Mouse (Mus musculus): ENCODE measurements around the gene Gm5108. TPM values are rescaled to one million over a fixed set of nuclear protein-coding genes. Genes with fewer than 3 reads are reported as not detected.

Gm5108 gene
- total RNA-seq (2014; rRNA removed; ENCODE audit: low replicate concordance) (not detected in 2 replicates), polyA plus RNA-seq (2015; fragmentation: Nextera tagmentation; extraction: Ambion mirVana) (not detected in 2 replicates)

- no peak for DNase-seq (ENCODE audit: low spot score)
- no peak for TF ChIP-seq CTCF (IDR thresholded peaks at IDR 0.05; ENCODE audit: low read depth)
- no peak for TF ChIP-seq EP300 (IDR thresholded peaks at IDR 0.05; ENCODE audit: low read depth)
- Histone ChIP-seq H3K4me3 (ENCODE audit: low read depth, low read length) (no peak within 1 kb of the TSS), H3K27me3 (ENCODE audit: control insufficient read depth, insufficient read depth, low read length) (no peaks in the 10 kb centered on the region), H3K9me3 (replicated peaks; ENCODE audit: control insufficient read depth, low read length) (no peaks in the 10 kb centered on the region), H3K27ac (ENCODE audit: low read depth) (no peak within 1 kb of the TSS), H3K4me2 (ENCODE audit: low read depth, low read length) (no peak within 1 kb of the TSS), H3K9ac (replicated peaks; ENCODE audit: low read depth, low read length) (no peak within 1 kb of the TSS), H3K36me3 (replicated peaks; ENCODE audit: control insufficient read depth, insufficient read depth, low read length) (no peaks in the 10 kb centered on the region), H3K4me1 (ENCODE audit: control insufficient read depth, insufficient read depth) (no peaks in the 10 kb centered on the region)
- ATAC-seq (ENCODE audit: insufficient read depth, low read depth): no peak
- WGBS: 80% methylated on average over 2 of the region's 2 CpGs
These were observed at the start of gene Gm5108 for GRCm38 (mm10) chr5:67941369-67941768. Gm5108 (plus strand) TSS chr5:67941669.

GRCm38 (mm10) chr5:67898921-67899320, 42.5 kb upstream of the Gm5108 start:
- no peak for DNase-seq (ENCODE audit: low spot score)
- 78% methylated on average over 1 of the region's 1 CpGs for WGBS
- H3K4me3 ChIP-seq (ENCODE audit: low read depth, low read length): no peak overlapping the region

DNA sequence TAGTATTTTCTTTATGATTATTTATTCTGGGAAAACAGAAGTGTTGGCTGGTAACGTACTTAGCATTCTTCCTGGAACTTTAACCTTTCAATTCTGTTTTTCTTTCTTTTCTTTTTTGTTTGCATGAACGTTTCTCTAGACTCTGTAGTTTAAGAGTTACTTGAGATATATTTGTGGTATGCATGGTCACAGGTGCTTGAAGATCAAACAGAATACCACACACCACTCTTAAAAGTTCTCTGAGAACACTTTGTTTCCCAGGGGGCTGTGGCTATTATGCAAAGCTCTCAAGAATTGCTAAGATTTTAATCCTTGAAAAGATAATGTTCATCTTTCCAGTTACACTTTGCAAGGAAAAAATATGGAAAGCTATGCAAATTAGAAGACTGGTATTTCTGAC, 36.9 kb upstream of the Gm5108 start:
- Histone ChIP-seq H3K4me2 (ENCODE audit: low read depth, low read length) (no peak overlapping the region), H3K9me3 (replicated peaks; ENCODE audit: control insufficient read depth, low read length) (no peaks in the 10 kb centered on the region), H3K9ac (replicated peaks; ENCODE audit: low read depth, low read length) (no peak overlapping the region), H3K4me3 (ENCODE audit: low read depth, low read length) (no peak overlapping the region), H3K27me3 (ENCODE audit: control insufficient read depth, insufficient read depth, low read length) (no peaks in the 10 kb centered on the region), H3K27ac (ENCODE audit: low read depth) (no peak overlapping the region), H3K36me3 (replicated peaks; ENCODE audit: control insufficient read depth, insufficient read depth, low read length) (no peaks in the 10 kb centered on the region), H3K4me1 (ENCODE audit: control insufficient read depth, insufficient read depth) (no peaks in the 10 kb centered on the region)
- ATAC-seq (ENCODE audit: insufficient read depth, low read depth) (no peak), DNase-seq (ENCODE audit: low spot score) (no peak)
- WGBS: 46% methylated on average over 2 of the region's 2 CpGs
- TF ChIP-seq EP300 (IDR thresholded peaks at IDR 0.05; ENCODE audit: low read depth) (no peak), CTCF (IDR thresholded peaks at IDR 0.05; ENCODE audit: low read depth) (no peak)

More at GRCm38 (mm10) chr5:67898921-67899320, 42.5 kb upstream of the Gm5108 start:
- Histone ChIP-seq H3K36me3 (replicated peaks; ENCODE audit: control insufficient read depth, insufficient read depth, low read length) (no peaks in the 10 kb centered on the region), H3K27me3 (ENCODE audit: control insufficient read depth, insufficient read depth, low read length) (no peaks in the 10 kb centered on the region), H3K27ac (ENCODE audit: low read depth) (no peak overlapping the region), H3K4me2 (ENCODE audit: low read depth, low read length) (no peak overlapping the region), H3K9ac (replicated peaks; ENCODE audit: low read depth, low read length) (no peak overlapping the region), H3K4me1 (ENCODE audit: control insufficient read depth, insufficient read depth) (no peaks in the 10 kb centered on the region), H3K9me3 (replicated peaks; ENCODE audit: control insufficient read depth, low read length) (no peaks in the 10 kb centered on the region)
- ATAC-seq (ENCODE audit: insufficient read depth, low read depth): no peak
- TF ChIP-seq EP300 (IDR thresholded peaks at IDR 0.05; ENCODE audit: low read depth) (no peak), CTCF (IDR thresholded peaks at IDR 0.05; ENCODE audit: low read depth) (no peak)

DNA sequence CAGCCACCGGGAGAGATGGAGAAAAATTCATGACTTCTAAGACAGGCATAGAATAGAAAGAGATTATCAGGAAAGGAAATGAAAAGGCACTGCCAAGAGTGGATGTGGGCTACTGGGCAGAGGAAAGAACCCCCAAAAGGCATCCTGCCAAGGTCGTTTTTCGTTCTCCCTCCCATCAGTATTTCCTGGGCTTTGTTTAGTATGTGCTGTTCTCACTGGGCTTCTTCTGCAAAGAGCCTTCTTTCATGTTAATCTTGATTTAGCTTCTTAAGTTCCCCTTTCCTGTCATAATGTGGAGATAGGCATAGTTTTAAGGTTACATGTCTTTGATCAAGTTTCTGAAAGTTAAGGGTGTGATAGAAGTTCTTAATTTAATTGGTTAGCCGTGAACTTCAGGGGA, 10.9 kb upstream of the Gm5108 start:
- TF ChIP-seq CTCF (IDR thresholded peaks at IDR 0.05; ENCODE audit: low read depth) (no peak), EP300 (IDR thresholded peaks at IDR 0.05; ENCODE audit: low read depth) (no peak)
- no peaks in the 10 kb centered on the region for H3K4me1 ChIP-seq (ENCODE audit: control insufficient read depth, insufficient read depth)
- H3K27ac ChIP-seq (ENCODE audit: low read depth): no peak overlapping the region
- ATAC-seq (ENCODE audit: insufficient read depth, low read depth) (no peak), DNase-seq (ENCODE audit: low spot score) (no peak)
- H3K4me2 ChIP-seq (ENCODE audit: low read depth, low read length): no peak overlapping the region
- H3K27me3 ChIP-seq (ENCODE audit: control insufficient read depth, insufficient read depth, low read length): no peaks in the 10 kb centered on the region
- no peaks in the 10 kb centered on the region for H3K36me3 ChIP-seq (replicated peaks; ENCODE audit: control insufficient read depth, insufficient read depth, low read length)
- no peaks in the 10 kb centered on the region for H3K9me3 ChIP-seq (replicated peaks; ENCODE audit: control insufficient read depth, low read length)
- H3K9ac ChIP-seq (replicated peaks; ENCODE audit: low read depth, low read length): no peak overlapping the region
- 49% methylated on average over 4 of the region's 4 CpGs for WGBS
- no peak overlapping the region for H3K4me3 ChIP-seq (ENCODE audit: low read depth, low read length)

- H3K27me3 ChIP-seq (ENCODE audit: control insufficient read depth, insufficient read depth, low read length): no peaks in the 10 kb centered on the region
- WGBS: 35% methylated on average over 2 of the region's 2 CpGs
- DNase-seq (ENCODE audit: low spot score): no peak
These were observed 9.8 kb upstream of the Gm5108 start for GRCm38 (mm10) chr5:67931623-67932022.

DNA sequence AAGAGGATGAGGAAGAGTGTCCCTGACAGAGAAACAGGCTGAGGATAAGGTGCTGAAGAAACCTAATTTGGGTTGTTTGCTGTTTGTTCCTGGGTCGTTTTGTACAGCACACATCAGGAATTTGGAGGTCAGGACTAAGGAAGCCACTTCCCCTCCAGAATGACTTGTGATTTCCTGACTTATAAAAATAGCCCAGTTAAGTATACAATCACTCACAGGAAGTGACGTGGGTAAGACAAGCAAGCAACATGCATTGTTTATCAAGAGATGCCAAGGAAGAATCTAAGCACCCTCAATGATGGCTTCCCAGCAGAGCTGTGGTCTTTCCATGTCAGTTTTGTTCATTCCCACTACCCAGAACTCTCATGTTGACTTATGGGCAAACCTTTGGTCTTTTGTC, 1.7 kb downstream of the Gm5108 start:
- 19% methylated on average over 2 of the region's 2 CpGs for WGBS
- TF ChIP-seq CTCF (IDR thresholded peaks at IDR 0.05; ENCODE audit: low read depth) (no peak), EP300 (IDR thresholded peaks at IDR 0.05; ENCODE audit: low read depth) (0 out of 2 replicates have a peak, but pooled peaks have one; percentile 24)
- peak; percentile 17 for DNase-seq (ENCODE audit: low spot score)
- Histone ChIP-seq H3K4me2 (ENCODE audit: low read depth, low read length) (no peak overlapping the region), H3K4me3 (ENCODE audit: low read depth, low read length) (no peak overlapping the region), H3K9ac (replicated peaks; ENCODE audit: low read depth, low read length) (no peak overlapping the region), H3K36me3 (replicated peaks; ENCODE audit: control insufficient read depth, insufficient read depth, low read length) (no peaks in the 10 kb centered on the region), H3K9me3 (replicated peaks; ENCODE audit: control insufficient read depth, low read length) (no peaks in the 10 kb centered on the region), H3K27ac (ENCODE audit: low read depth) (no peak overlapping the region), H3K4me1 (ENCODE audit: control insufficient read depth, insufficient read depth) (no peaks in the 10 kb centered on the region), H3K27me3 (ENCODE audit: control insufficient read depth, insufficient read depth, low read length) (no peaks in the 10 kb centered on the region)
- no peak for ATAC-seq (ENCODE audit: insufficient read depth, low read depth)

More at GRCm38 (mm10) chr5:67931623-67932022, 9.8 kb upstream of the Gm5108 start:
- Histone ChIP-seq H3K4me1 (ENCODE audit: control insufficient read depth, insufficient read depth) (no peaks in the 10 kb centered on the region), H3K4me2 (ENCODE audit: low read depth, low read length) (no peak overlapping the region), H3K27ac (ENCODE audit: low read depth) (no peak overlapping the region), H3K9ac (replicated peaks; ENCODE audit: low read depth, low read length) (no peak overlapping the region), H3K4me3 (ENCODE audit: low read depth, low read length) (no peak overlapping the region), H3K9me3 (replicated peaks; ENCODE audit: control insufficient read depth, low read length) (no peaks in the 10 kb centered on the region), H3K36me3 (replicated peaks; ENCODE audit: control insufficient read depth, insufficient read depth, low read length) (no peaks in the 10 kb centered on the region)
- TF ChIP-seq EP300 (IDR thresholded peaks at IDR 0.05; ENCODE audit: low read depth): no peak
- TF ChIP-seq CTCF (IDR thresholded peaks at IDR 0.05; ENCODE audit: low read depth): no peak
- no peak for ATAC-seq (ENCODE audit: insufficient read depth, low read depth)
